ENCODE assay signal across 10 mouse cellular contexts in genomic region chr2:93954781-93955578, GRCm38 (mm10). TPM values are rescaled to one million over a fixed set of nuclear protein-coding genes. Genes with fewer than 3 reads are reported as not detected.
DNase-seq lines count a peak whose midpoint lies in the region; ATAC-seq lines count a peak whose summit lies in the region.
"Had no signal": no experiment of that assay in that cellular context is flagged by ENCODE, and none has a peak within 500 bp of the region (broad histone marks: within the 10 kb centered on the region; RNA-seq: fewer than 3 reads in every experiment).

No protein-coding gene starts in this region.

- no peaks in the 10 kb centered on the region for H3K36me3 ChIP-seq in heart, embryonic 11.5 days (ENCODE audit: control insufficient read depth, insufficient read depth, low read length)
- H3K36me3 ChIP-seq in intestine, embryonic 14.5 days (ENCODE audit: control insufficient read depth, insufficient read depth, low read length), result no peaks in the 10 kb centered on the region
- no peaks in the 10 kb centered on the region for H3K36me3 ChIP-seq in midbrain, embryonic 11.5 days (ENCODE audit: control insufficient read depth, insufficient read depth, low read length)
- H3K36me3 ChIP-seq: G1E had no signal

- peaks cover 38% of the 10 kb centered on the region for H3K27me3 ChIP-seq in heart, embryonic 11.5 days (ENCODE audit: control insufficient read depth, insufficient read depth, low read length)
- H3K27me3 ChIP-seq in intestine, embryonic 14.5 days (replicated peaks; ENCODE audit: control insufficient read depth, insufficient read depth, low read length), result peaks cover 42% of the 10 kb centered on the region
- H3K27me3 ChIP-seq in midbrain, embryonic 11.5 days (ENCODE audit: control insufficient read depth, insufficient read depth, low read length), result peaks cover 39% of the 10 kb centered on the region

- H3K4me1 ChIP-seq in heart, embryonic 11.5 days (ENCODE audit: control insufficient read depth, insufficient read depth, low read length), result peaks cover 15% of the 10 kb centered on the region
- H3K4me1 ChIP-seq in intestine, embryonic 14.5 days (replicated peaks; ENCODE audit: control insufficient read depth, insufficient read depth, low read length), result 0 out of 2 replicates have a peak, but pooled peaks cover 3% of the 10 kb centered on the region
- peaks cover 14% of the 10 kb centered on the region for H3K4me1 ChIP-seq in midbrain, embryonic 11.5 days (ENCODE audit: control insufficient read depth, insufficient read depth, low read length)

- WGBS in heart, embryonic 11.5 days (ENCODE audit: insufficient replicate concordance), result 2% methylated on average over 32 of the region's 32 CpGs
- WGBS in intestine, embryonic 14.5 days, result 1% methylated on average over 32 of the region's 32 CpGs
- WGBS in midbrain, embryonic 11.5 days, result 1% methylated on average over 32 of the region's 32 CpGs

- H3K9ac ChIP-seq in heart, embryonic 11.5 days (ENCODE audit: low read depth, low read length), result peak overlapping the region; percentile 46; the same call in 1 of the 2 replicates
- H3K9ac ChIP-seq in intestine, embryonic 14.5 days (ENCODE audit: low read length), result peak overlapping the region; percentile 69
- H3K9ac ChIP-seq in midbrain, embryonic 11.5 days (ENCODE audit: low read length), result peak overlapping the region; percentile 27; the same call in 1 of the 2 replicates

- peak overlapping the region; percentile 99 for H3K4me2 ChIP-seq in heart, embryonic 11.5 days
- peak overlapping the region; percentile 79 for H3K4me2 ChIP-seq in intestine, embryonic 14.5 days (ENCODE audit: low read length)
- peak overlapping the region; percentile 71 for H3K4me2 ChIP-seq in midbrain, embryonic 11.5 days

- DNase-seq in heart, postnatal 36 days, result no peak
- DNase-seq in ES-CJ7 (ENCODE audit: low read depth, low spot score) (peak; percentile 40), MN1 (ENCODE audit: low spot score) (no peak)
- peak; percentile 38 for DNase-seq in embryo, embryonic 11 days
- peak; percentile 70 for DNase-seq in intestine, embryonic 14.5 days (ENCODE audit: low spot score)
- peak; percentile 95 for DNase-seq in midbrain, embryonic 11.5 days (ENCODE audit: low spot score, missing footprints)
- DNase-seq in thymus, postnatal 25 days, result no peak

- intact Hi-C loops in heart, postnatal 36 days (cut with DNase I), result loop anchor here (5.0 kb wide), 1 partner anchor 48 kb away; no protein-coding TSS in a partner anchor

- H3K27ac ChIP-seq in heart, embryonic 11.5 days (ENCODE audit: low read depth, low read length), result no peak overlapping the region
- H3K27ac ChIP-seq in intestine, embryonic 14.5 days (ENCODE audit: low read depth), result no peak overlapping the region
- no peak overlapping the region for H3K27ac ChIP-seq in midbrain, embryonic 11.5 days (ENCODE audit: low read depth, low read length)

- H3K4me3 ChIP-seq in heart, embryonic 11.5 days (ENCODE audit: low read depth, low read length), result peak overlapping the region; percentile 59
- peak overlapping the region; percentile 53 for H3K4me3 ChIP-seq in intestine, embryonic 14.5 days (ENCODE audit: low read depth, low read length)
- peak overlapping the region; percentile 62 for H3K4me3 ChIP-seq in midbrain, embryonic 11.5 days (ENCODE audit: low read depth, low read length)

- H3K9me3 ChIP-seq in heart, embryonic 11.5 days (replicated peaks; ENCODE audit: control insufficient read depth, low read length), result no peaks in the 10 kb centered on the region
- no peaks in the 10 kb centered on the region for H3K9me3 ChIP-seq in intestine, embryonic 14.5 days (ENCODE audit: control insufficient read depth, low read length)
- H3K9me3 ChIP-seq in midbrain, embryonic 11.5 days (ENCODE audit: control insufficient read depth, low read length), result no peaks in the 10 kb centered on the region

- no peak for ATAC-seq in heart, embryonic 11.5 days (replicated peaks; ENCODE audit: insufficient number of reproducible peaks, low FRiP score, low TSS enrichment)
- 0 out of 2 replicates have a peak, but pooled peaks have one; percentile 28 for ATAC-seq in intestine, embryonic 14.5 days (replicated peaks; ENCODE audit: low FRiP score, low TSS enrichment, low read depth)
- no peak for ATAC-seq in midbrain, embryonic 11.5 days (ENCODE audit: low FRiP score)

RNA-seq across cellular contexts. Expression of gene Gm13889, which starts 2.0 kb away (rescaled TPM):
- 2.8 and 4.1 TPM in 2 replicates for polyA plus RNA-seq in heart, embryonic 11.5 days (2014; fragmentation: Nextera tagmentation; extraction: Ambion mirVana)
- 1 to 10 TPM; 8.4 to 9.7 TPM for total RNA-seq in heart, postnatal 36 days (2021)
- 21.9 and 24.5 TPM in 2 replicates for polyA plus RNA-seq in intestine, embryonic 14.5 days (2014; fragmentation: Nextera tagmentation; extraction: Ambion mirVana)
- polyA plus RNA-seq in midbrain, embryonic 11.5 days (2014; fragmentation: Nextera tagmentation; extraction: Ambion mirVana), result 1.7 and 1.9 TPM in 2 replicates
- total RNA-seq: G1E had no signal

RNA-seq across cellular contexts. Expression of gene Gm27027, which starts 41.2 kb away (rescaled TPM):
- polyA plus RNA-seq in heart, embryonic 11.5 days (2014; fragmentation: Nextera tagmentation; extraction: Ambion mirVana), result not detected in 2 replicates
- total RNA-seq in heart, postnatal 36 days (2021), result not detected
- not detected in 2 replicates for polyA plus RNA-seq in intestine, embryonic 14.5 days (2014; fragmentation: Nextera tagmentation; extraction: Ambion mirVana)
- not detected in 2 replicates for polyA plus RNA-seq in midbrain, embryonic 11.5 days (2014; fragmentation: Nextera tagmentation; extraction: Ambion mirVana)
- total RNA-seq: G1E; layer of hippocampus, adult 18-20 months had no signal
- polyA plus RNA-seq: G1E had no signal

RNA-seq across cellular contexts. Expression of gene Alkbh3, which starts 55.6 kb away (rescaled TPM):
- polyA plus RNA-seq in heart, embryonic 11.5 days (2014; fragmentation: Nextera tagmentation; extraction: Ambion mirVana), result 58.6 and 59.8 TPM in 2 replicates
- total RNA-seq in heart, postnatal 36 days (2021), result 10 to 100 TPM; 54.1 to 56.6 TPM
- 64.3 and 70.5 TPM in 2 replicates for polyA plus RNA-seq in intestine, embryonic 14.5 days (2014; fragmentation: Nextera tagmentation; extraction: Ambion mirVana)
- polyA plus RNA-seq in midbrain, embryonic 11.5 days (2014; fragmentation: Nextera tagmentation; extraction: Ambion mirVana), result 50.8 and 51.3 TPM in 2 replicates

Comparison
In these comparisons a context has a peak if more than half of its experiments do, and no peak if none do; other contexts are left out.
1. DNase-seq: peak in ES-CJ7 (single experiment), embryo, embryonic 11 days (single experiment), intestine, embryonic 14.5 days (single experiment) and midbrain, embryonic 11.5 days (single experiment); none in heart, postnatal 36 days (0 of 2), MN1 (single experiment) and thymus, postnatal 25 days (single experiment).
2. Peak in every context shown above with its lines, with median percentiles within 50 percentile points of each other: H3K4me2 ChIP-seq, H3K4me3 ChIP-seq and H3K9ac ChIP-seq.